Mouse (Mus musculus): Measurements from ENCODE around the gene Setd1b.

DNA sequence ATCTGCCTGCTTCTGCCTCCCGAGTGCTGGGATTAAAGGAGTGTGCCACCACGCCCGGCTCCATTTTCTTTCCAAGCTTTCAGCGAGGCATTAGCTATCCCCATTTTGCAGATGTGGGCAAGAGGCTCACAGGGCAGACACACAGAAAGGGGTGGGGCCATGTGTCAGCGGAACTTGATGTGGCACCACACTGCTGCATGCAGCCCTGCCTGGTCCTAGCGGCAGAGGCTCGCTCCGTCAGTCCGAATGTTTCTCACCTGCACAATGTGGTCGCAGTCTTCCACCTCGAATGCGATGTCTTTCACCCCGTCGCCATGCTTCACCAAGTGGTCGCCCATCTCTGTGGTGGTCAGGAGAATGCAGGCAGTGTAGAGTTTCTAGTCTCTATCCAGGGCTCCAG lies 38.4 kb downstream of the Setd1b start:
- TF ChIP-seq POLR2A (IDR thresholded peaks at IDR 0.05; ENCODE audit: control insufficient read depth, low read depth, low read length) (no peak), CTCF (IDR thresholded peaks at IDR 0.05; ENCODE audit: control insufficient read depth, insufficient read depth, insufficient replicate concordance, low read depth, low read length) (no peak)
